Mouse (Mus musculus): Measurements from ENCODE around the gene Card19. TPM values are rescaled to one million over a fixed set of nuclear protein-coding genes. Genes with fewer than 3 reads are reported as not detected.

Gene Card19
- polyA plus RNA-seq, 1 experiment from 2014 or later: 13.2 TPM

DNA sequence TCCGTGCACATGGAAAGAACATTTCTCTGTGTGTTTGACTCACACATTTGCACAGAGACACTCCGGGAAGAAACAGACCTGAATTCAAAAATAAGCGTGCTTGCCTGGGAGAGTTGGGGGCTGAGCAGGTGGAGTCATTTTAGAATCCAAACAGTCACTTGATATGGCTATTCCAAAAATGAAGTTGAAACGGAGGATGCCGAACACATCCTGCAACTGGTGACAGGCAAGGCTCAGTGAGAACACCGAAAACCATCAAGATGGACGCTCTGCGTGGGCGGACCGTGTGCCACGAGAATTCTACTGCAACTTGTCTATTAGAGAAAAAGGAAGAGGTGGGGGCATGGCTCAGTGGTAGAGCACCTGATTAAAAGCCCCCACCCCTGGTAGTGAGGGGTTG, 45.2 kb downstream of the Card19 start:
- 79% methylated on average over 11 of the region's 11 CpGs for WGBS (ENCODE audit: insufficient replicate concordance)

DNA sequence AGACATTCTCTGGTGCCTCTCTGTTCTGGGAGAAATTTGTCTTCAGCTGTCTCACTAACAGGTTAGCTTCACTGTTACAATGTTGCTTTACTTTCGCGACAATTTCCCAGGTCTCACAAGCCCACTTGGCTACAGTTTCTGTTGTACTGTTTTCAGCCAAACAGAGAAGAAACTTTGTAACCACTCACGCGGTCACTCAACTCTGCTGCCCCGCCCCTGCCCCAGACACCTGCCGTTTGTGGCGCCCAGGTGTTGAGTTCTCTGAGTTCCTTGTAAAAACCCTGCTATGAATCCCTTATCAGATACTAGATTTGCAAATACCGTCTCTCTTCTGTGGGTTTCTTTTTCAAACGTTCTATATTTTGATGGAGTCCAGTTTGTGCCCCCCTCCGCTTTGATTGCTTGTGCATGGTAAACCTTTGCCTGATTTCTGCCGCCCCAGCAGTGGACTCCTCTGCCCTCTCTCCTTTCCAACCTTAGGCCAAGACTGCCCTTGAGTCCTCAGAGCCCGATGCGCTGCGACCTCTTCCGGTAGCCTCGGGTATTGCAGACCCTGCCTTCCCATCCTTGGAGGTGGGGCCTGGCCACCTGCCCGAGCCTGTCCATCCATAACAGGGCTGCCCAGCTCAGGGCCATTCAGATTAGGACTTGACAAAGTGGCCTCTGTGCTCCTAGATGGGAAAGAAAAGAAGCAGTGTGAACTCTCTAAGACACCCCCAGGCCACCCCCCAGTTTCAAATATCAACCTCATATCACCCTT, 46.2 kb downstream of the Card19 start:
- Histone ChIP-seq H3K4me3 (replicated peaks) (no peak overlapping the region), H3K4me2 (no peak overlapping the region), H3K27ac (no peak overlapping the region), H3K9ac (no peak overlapping the region), H3K4me1 (replicated peaks) (0 out of 2 replicates have a peak, but pooled peaks cover 2% of the 10 kb centered on the region), H3K36me3 (no peaks in the 10 kb centered on the region), H3K27me3 (peaks cover 3% of the 10 kb centered on the region; the same call in 1 of the 2 replicates), H3K9me3 (replicated peaks) (no peaks in the 10 kb centered on the region)
- DNase-seq (peak; percentile 46), ATAC-seq (ENCODE audit: low read depth) (0 out of 2 replicates have a peak, but pooled peaks have one; percentile 26)
- WGBS (ENCODE audit: insufficient replicate concordance): 17% methylated on average over 17 of the region's 17 CpGs

More for the DNA sequence above, 45.2 kb downstream of the Card19 start:
- DNase-seq (no peak), ATAC-seq (ENCODE audit: low read depth) (no peak)
- Histone ChIP-seq H3K27me3 (no peaks in the 10 kb centered on the region; the same call in 1 of the 2 replicates), H3K36me3 (no peaks in the 10 kb centered on the region), H3K27ac (no peak overlapping the region), H3K4me2 (no peak overlapping the region), H3K9ac (no peak overlapping the region), H3K9me3 (replicated peaks) (no peaks in the 10 kb centered on the region), H3K4me3 (replicated peaks) (no peak overlapping the region), H3K4me1 (replicated peaks) (0 out of 2 replicates have a peak, but pooled peaks cover 2% of the 10 kb centered on the region)

- Histone ChIP-seq H3K9ac (no peak overlapping the region), H3K4me2 (no peak overlapping the region), H3K4me1 (replicated peaks) (no peaks in the 10 kb centered on the region), H3K4me3 (replicated peaks) (no peak overlapping the region), H3K36me3 (no peaks in the 10 kb centered on the region), H3K27me3 (peaks cover 9% of the 10 kb centered on the region), H3K9me3 (replicated peaks) (no peaks in the 10 kb centered on the region), H3K27ac (no peak overlapping the region)
- DNase-seq (no peak), ATAC-seq (ENCODE audit: low read depth) (no peak)
- 49% methylated on average over 9 of the region's 9 CpGs for WGBS (ENCODE audit: insufficient replicate concordance)
Measured at GRCm38 (mm10) chr13:49167081-49167480, 48.8 kb downstream of the Card19 start.

DNA sequence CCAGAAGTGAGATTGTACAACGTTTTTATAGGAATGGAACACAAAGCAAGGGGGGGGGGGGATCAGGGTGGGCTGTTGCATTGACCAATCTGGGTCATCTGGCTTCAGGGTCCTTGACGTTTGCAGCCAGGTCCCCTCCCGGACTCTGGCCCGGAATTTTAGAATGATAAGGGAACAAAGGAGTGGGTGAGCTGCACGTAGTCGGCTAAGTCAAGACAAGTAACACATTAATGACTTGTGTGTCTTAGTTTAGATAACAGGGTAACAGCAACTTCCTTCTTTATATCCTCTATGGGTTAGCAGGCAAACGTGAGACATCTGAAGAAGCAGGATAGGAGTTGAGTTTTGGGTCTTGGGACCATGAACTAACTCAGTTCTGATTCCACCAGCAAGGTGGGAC, 52.2 kb downstream of the Card19 start:
- 8% methylated on average over 7 of the region's 7 CpGs for WGBS (ENCODE audit: insufficient replicate concordance)
- DNase-seq (no peak), ATAC-seq (ENCODE audit: low read depth) (no peak)
- Histone ChIP-seq H3K9me3 (replicated peaks) (no peaks in the 10 kb centered on the region), H3K27me3 (peaks cover 15% of the 10 kb centered on the region), H3K4me3 (replicated peaks) (no peak overlapping the region), H3K4me1 (replicated peaks) (no peaks in the 10 kb centered on the region), H3K4me2 (no peak overlapping the region), H3K27ac (no peak overlapping the region), H3K36me3 (no peaks in the 10 kb centered on the region), H3K9ac (no peak overlapping the region)

- ATAC-seq (ENCODE audit: low read depth): no peak
- H3K4me2 ChIP-seq: no peak overlapping the region
- H3K27me3 ChIP-seq: peaks cover 15% of the 10 kb centered on the region
- no peaks in the 10 kb centered on the region for H3K36me3 ChIP-seq
- H3K9ac ChIP-seq: no peak overlapping the region
- DNase-seq: no peak
- no peak overlapping the region for H3K4me3 ChIP-seq (replicated peaks)
- 12% methylated on average over 4 of the region's 4 CpGs for WGBS (ENCODE audit: insufficient replicate concordance)
- H3K27ac ChIP-seq: no peak overlapping the region
- no peaks in the 10 kb centered on the region for H3K9me3 ChIP-seq (replicated peaks)
- H3K4me1 ChIP-seq (replicated peaks): no peaks in the 10 kb centered on the region
Measured at GRCm38 (mm10) chr13:49162722-49163121, 53.1 kb downstream of the Card19 start.

DNA sequence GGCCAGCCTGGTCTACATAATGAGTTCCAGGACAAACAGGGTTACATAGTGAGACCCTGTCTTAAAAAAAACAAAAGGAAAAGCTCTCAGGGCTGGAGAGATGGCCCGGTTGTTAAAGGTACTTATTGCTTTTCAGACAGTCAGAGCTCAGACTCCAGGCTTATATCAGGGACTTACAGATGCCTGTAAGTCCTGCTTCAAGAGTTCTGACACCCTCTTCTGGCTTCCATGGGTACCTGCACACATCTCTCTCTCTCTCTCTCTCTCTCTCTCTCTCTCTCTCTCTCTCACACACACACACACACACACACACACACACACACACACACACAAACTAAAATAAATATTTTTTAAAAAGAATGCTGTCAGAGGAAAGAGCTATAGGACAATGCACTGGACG, 54.6 kb downstream of the Card19 start:
- DNase-seq (no peak), ATAC-seq (ENCODE audit: low read depth) (no peak)
- H3K27me3 ChIP-seq: peaks cover 15% of the 10 kb centered on the region
- H3K9me3 ChIP-seq (replicated peaks): no peaks in the 10 kb centered on the region
- H3K9ac ChIP-seq: no peak overlapping the region
- H3K27ac ChIP-seq: no peak overlapping the region
- no peak overlapping the region for H3K4me2 ChIP-seq
- H3K4me1 ChIP-seq (replicated peaks): no peaks in the 10 kb centered on the region
- WGBS (ENCODE audit: insufficient replicate concordance): 21% methylated on average over 2 of the region's 2 CpGs
- H3K4me3 ChIP-seq (replicated peaks): no peak overlapping the region
- H3K36me3 ChIP-seq: no peaks in the 10 kb centered on the region

DNA sequence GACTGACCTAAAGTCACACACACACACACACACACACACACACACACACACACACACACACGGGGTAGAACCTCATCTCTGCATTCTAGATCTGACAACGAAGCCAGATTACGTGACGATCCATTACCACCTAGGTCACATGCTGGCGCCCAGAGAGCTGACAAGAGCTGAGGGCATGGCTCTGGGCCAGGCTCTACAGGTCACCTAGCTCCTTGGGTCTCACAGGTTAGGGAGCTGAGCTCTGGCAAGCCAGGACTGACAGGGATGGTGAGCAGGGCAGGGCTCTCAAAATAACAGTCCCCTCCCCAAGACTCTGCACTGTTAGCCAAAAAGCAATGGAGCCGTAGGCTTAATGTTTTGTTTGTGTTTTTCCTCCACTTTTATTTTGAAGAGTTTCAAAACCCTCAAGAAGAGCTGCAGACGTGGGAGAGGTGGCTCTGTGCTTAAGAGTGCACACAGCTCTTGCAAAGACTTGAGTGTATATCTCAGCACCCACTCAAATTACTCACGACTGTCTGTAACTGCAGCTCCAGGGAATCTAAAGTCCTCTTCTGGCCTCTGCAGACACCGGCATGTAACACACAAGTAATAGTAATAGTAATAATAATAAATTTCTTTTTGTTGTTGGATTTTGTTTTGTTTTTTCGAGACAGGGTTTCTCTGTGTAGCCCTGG, 57.7 kb downstream of the Card19 start:
- Histone ChIP-seq H3K4me1 (replicated peaks) (no peaks in the 10 kb centered on the region), H3K4me2 (no peak overlapping the region), H3K27ac (no peak overlapping the region), H3K9ac (no peak overlapping the region), H3K36me3 (no peaks in the 10 kb centered on the region), H3K9me3 (replicated peaks) (no peaks in the 10 kb centered on the region), H3K4me3 (replicated peaks) (no peak overlapping the region), H3K27me3 (peaks cover 13% of the 10 kb centered on the region)
- no peak for DNase-seq
- WGBS (ENCODE audit: insufficient replicate concordance): 57% methylated on average over 10 of the region's 10 CpGs
- no peak for ATAC-seq (ENCODE audit: low read depth)

DNA sequence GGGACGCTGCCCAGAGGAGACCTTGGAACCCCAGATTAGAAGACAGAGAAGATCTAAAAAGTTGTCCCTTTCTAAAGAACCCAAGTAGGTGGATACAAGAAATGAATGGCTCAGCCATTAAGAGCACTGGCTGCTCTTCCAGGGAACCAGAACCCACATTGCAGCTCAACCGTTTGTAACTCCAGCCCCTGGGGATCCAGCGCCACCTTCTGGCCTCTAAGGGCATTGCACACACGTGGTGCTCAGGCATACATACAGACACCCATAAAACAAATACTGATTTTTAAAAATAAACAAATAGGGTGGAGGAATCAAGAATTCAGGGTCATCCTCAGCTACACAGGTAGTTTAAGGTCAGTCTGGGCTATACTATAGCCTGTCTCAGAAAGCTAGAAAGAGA, 59.2 kb downstream of the Card19 start:
- no peak for DNase-seq
- Histone ChIP-seq H3K9ac (no peak overlapping the region), H3K4me2 (no peak overlapping the region), H3K36me3 (no peaks in the 10 kb centered on the region), H3K4me3 (replicated peaks) (no peak overlapping the region), H3K9me3 (replicated peaks) (no peaks in the 10 kb centered on the region), H3K4me1 (replicated peaks) (no peaks in the 10 kb centered on the region), H3K27ac (no peak overlapping the region), H3K27me3 (peaks cover 9% of the 10 kb centered on the region)
- no peak for ATAC-seq (ENCODE audit: low read depth)
- 54% methylated on average over 4 of the region's 4 CpGs for WGBS (ENCODE audit: insufficient replicate concordance)

GRCm38 (mm10) chr13:49154621-49155020, 61.2 kb downstream of the Card19 start:
- Histone ChIP-seq H3K27me3 (peaks cover 21% of the 10 kb centered on the region), H3K9me3 (replicated peaks) (no peaks in the 10 kb centered on the region), H3K4me3 (replicated peaks) (no peak overlapping the region), H3K4me1 (replicated peaks) (no peaks in the 10 kb centered on the region), H3K27ac (no peak overlapping the region), H3K4me2 (no peak overlapping the region), H3K9ac (no peak overlapping the region), H3K36me3 (no peaks in the 10 kb centered on the region)
- WGBS (ENCODE audit: insufficient replicate concordance): 58% methylated on average over 7 of the region's 7 CpGs
- ATAC-seq (ENCODE audit: low read depth) (no peak), DNase-seq (no peak)

DNA sequence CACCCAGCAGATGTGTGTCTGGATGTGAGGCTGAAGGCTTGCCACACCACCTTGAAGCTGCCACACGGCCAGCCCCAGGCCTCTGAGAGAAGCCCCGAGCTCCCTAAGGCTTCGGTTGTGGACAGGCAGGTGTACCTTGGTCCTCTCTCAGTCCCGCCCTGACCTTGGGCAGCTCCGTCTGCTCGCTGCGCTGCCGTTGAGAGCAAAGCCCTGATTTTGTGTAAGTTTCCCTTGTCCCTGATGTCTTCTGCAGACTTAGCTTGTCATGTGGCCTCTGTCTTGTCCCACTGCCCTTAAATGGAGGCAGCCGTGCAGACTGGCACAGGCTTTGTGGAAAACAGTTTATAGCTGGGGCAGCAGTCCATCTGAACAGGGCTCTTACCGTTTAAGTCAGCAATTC, 61.8 kb downstream of the Card19 start:
- ATAC-seq (ENCODE audit: low read depth): no peak
- Histone ChIP-seq H3K4me1 (replicated peaks) (no peaks in the 10 kb centered on the region), H3K9me3 (replicated peaks) (no peaks in the 10 kb centered on the region), H3K27me3 (peaks cover 24% of the 10 kb centered on the region), H3K9ac (no peak overlapping the region), H3K4me2 (no peak overlapping the region), H3K36me3 (no peaks in the 10 kb centered on the region), H3K4me3 (replicated peaks) (no peak overlapping the region), H3K27ac (no peak overlapping the region)
- WGBS (ENCODE audit: insufficient replicate concordance): 69% methylated on average over 10 of the region's 10 CpGs
- no peak for DNase-seq

Data from liver, embryonic 13.5 days (tissue).